Mouse (Mus musculus): ENCODE data around the gene Ankfn1. TPM values are rescaled to one million over a fixed set of nuclear protein-coding genes. Genes with fewer than 3 reads are reported as not detected.

Gene Ankfn1
- polyA plus RNA-seq, 1 experiment: not detected

DNA sequence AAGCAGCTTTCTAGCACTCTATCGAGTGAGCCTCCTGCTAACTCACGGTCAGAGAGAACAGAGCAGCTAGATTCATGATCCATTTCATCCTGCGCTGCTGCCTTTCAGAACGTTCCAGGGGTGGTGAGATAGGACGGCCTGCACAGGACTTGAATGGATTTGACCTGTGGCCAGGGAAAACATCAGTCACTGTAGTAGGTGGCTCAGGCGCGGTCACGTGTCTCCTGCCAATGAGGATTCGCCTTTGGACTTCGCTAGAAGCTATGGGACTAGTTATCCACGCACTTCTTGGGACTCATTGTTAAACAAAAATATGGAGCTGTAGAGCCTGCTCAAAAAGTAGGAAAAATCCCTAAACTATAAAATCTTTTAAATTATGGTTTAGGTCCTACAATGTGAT, 226.0 kb downstream of the Ankfn1 start:
- TF ChIP-seq POLR2A (IDR thresholded peaks at IDR 0.05; ENCODE audit: low read depth, low read length): no peak
- TF ChIP-seq CTCF (IDR thresholded peaks at IDR 0.05; ENCODE audit: borderline replicate concordance, insufficient read depth, low read length): no peak
- Histone ChIP-seq H3K4me3 (ENCODE audit: insufficient read depth, low read length) (no peak overlapping the region), H3K4me1 (ENCODE audit: control insufficient read depth, insufficient read depth, low read length) (no peaks in the 10 kb centered on the region), H3K27ac (ENCODE audit: insufficient read depth, low read length) (no peak overlapping the region)

GRCm38 (mm10) chr11:89550921-89551320, 226.5 kb downstream of the Ankfn1 start:
- Histone ChIP-seq H3K4me3 (ENCODE audit: insufficient read depth, low read length) (no peak overlapping the region), H3K4me1 (ENCODE audit: control insufficient read depth, insufficient read depth, low read length) (no peaks in the 10 kb centered on the region), H3K27ac (ENCODE audit: insufficient read depth, low read length) (no peak overlapping the region)
- TF ChIP-seq CTCF (IDR thresholded peaks at IDR 0.05; ENCODE audit: borderline replicate concordance, insufficient read depth, low read length) (no peak), POLR2A (IDR thresholded peaks at IDR 0.05; ENCODE audit: low read depth, low read length) (no peak)

DNA sequence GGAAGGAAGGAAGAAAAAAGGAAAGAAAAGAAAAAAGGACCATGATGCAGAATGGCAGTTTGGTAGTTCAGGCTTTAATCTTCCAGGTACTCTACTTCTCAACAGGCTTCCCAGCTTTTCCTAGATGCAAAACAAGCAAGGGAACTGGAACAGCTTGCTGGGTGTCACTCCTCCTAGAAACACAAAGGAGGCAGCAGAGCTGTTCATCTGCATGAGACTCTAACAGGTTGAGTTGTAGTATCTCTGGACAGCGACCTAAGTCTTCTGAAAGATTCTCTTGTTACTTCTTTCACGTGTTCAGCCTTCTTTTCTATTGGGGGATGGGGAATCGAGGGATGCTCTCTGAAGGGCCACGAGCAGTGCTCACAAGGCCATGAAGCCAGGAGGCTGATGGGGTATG, 228.7 kb downstream of the Ankfn1 start:
- no peak for TF ChIP-seq CTCF (IDR thresholded peaks at IDR 0.05; ENCODE audit: borderline replicate concordance, insufficient read depth, low read length)
- TF ChIP-seq POLR2A (IDR thresholded peaks at IDR 0.05; ENCODE audit: low read depth, low read length): no peak
- no peak overlapping the region for H3K27ac ChIP-seq (ENCODE audit: insufficient read depth, low read length)

GRCm38 (mm10) chr11:89546164-89546563, 231.3 kb downstream of the Ankfn1 start:
- TF ChIP-seq CTCF (IDR thresholded peaks at IDR 0.05; ENCODE audit: borderline replicate concordance, insufficient read depth, low read length): 0 out of 2 replicates have a peak, but pooled peaks have one; percentile 10
- no peak for TF ChIP-seq POLR2A (IDR thresholded peaks at IDR 0.05; ENCODE audit: low read depth, low read length)
- H3K4me1 ChIP-seq (ENCODE audit: control insufficient read depth, insufficient read depth, low read length): no peaks in the 10 kb centered on the region
- H3K4me3 ChIP-seq (ENCODE audit: insufficient read depth, low read length): no peak overlapping the region
- H3K27ac ChIP-seq (ENCODE audit: insufficient read depth, low read length): no peak overlapping the region

More for the DNA sequence above, 228.7 kb downstream of the Ankfn1 start:
- no peaks in the 10 kb centered on the region for H3K4me1 ChIP-seq (ENCODE audit: control insufficient read depth, insufficient read depth, low read length)
- no peak overlapping the region for H3K4me3 ChIP-seq (ENCODE audit: insufficient read depth, low read length)

DNA sequence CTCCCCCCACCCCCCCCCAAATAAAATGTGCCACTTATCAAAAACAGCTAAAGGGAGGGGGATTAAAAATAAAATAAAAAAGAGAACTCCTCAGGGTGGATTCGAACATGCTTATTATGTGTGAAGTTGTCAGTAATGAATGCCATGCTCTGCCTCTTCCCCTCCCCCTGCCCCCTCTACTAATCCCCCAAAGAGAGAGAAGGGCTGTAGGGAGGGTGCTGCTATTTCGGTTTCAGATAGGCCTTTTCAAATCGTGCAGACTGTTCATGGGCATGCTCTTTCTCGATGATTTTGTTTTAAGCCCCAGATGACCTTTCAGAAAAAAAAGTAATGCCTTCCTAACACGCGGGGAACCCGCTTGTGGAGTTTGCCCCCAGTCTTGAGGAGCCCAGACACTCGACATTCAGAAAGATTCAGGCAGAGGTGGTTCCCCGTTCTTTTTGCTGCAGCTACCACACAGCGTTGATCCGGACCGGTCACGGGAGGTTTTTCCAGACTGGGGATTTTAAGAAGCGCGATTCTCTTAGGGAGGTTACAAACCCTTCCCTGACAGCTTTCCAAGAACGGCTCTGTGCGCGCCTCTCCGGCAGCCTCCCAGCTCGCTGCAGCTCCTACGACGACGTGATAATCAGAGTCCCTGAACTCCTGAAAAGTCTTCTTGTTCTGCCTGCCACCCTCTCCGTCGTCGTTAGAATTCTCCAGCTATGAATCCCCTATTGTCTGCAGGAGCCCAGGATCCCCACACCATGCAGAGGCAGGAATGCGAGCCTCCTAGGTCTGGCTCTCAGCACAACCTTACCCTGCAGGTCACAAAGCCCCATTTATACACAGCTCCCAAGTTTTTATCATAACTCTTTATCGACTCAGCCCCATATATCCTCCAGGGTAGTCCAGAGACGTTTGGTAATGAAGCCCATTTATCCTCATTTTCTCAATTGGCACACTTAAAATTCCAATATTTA, 232.3 kb downstream of the Ankfn1 start:
- H3K4me1 ChIP-seq (ENCODE audit: control insufficient read depth, insufficient read depth, low read length): no peaks in the 10 kb centered on the region
- TF ChIP-seq CTCF (IDR thresholded peaks at IDR 0.05; ENCODE audit: borderline replicate concordance, insufficient read depth, low read length) (no peak), POLR2A (IDR thresholded peaks at IDR 0.05; ENCODE audit: low read depth, low read length) (no peak)
- no peak overlapping the region for H3K27ac ChIP-seq (ENCODE audit: insufficient read depth, low read length)
- H3K4me3 ChIP-seq (ENCODE audit: insufficient read depth, low read length): no peak overlapping the region

DNA sequence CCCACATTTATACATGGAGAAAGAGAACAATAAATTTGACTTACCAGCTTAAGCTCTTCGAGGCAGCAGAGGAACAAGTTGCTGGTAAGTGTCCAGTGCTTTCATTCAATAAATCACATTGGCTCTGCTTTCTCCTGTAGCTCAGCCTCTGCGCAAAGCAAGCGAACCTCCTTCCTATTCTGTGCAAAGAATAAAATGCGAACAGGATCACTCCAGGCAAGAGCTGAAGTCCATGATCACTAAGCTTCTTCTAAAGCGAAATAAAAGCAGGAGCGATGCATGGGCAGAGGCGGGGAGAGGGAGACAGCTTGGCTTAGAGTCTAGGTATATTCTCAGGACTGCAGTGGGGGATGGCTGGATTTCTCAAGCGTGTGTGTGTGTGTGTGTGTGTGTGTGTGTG, 239.1 kb downstream of the Ankfn1 start:
- Histone ChIP-seq H3K4me1 (ENCODE audit: control insufficient read depth, insufficient read depth, low read length) (no peaks in the 10 kb centered on the region), H3K4me3 (ENCODE audit: insufficient read depth, low read length) (no peak overlapping the region), H3K27ac (ENCODE audit: insufficient read depth, low read length) (no peak overlapping the region)
- no peak for TF ChIP-seq CTCF (IDR thresholded peaks at IDR 0.05; ENCODE audit: borderline replicate concordance, insufficient read depth, low read length)
- no peak for TF ChIP-seq POLR2A (IDR thresholded peaks at IDR 0.05; ENCODE audit: low read depth, low read length)

DNA sequence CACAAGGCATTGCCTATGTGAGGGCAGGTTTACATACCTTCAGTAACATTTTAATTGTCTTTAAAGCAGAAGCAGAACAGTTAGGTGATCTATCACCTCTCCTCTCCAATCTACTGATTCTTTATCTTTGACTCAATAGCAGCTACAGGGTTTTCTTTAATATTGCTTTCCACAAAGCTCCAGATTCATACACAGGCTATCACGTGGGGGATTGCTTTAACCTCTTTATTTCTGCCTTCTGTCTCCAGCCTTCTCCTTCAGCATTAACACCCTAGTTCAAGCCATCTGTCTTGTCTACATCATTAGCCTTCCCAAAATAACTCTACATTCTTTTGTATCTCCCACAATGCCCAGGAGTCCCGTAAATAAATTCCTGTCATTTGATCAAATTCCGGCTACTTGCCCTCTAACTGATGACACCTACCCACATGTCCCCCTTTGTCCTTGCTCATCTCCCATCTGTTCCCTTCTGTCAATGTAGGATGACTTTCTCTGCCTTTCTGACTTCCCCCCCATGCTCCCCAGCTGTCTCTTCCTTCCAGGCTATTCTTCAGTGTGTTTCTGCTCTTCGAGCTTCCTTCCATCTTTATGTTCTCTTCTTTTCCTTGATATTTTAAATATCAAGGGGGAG, 249.5 kb downstream of the Ankfn1 start:
- no peak for TF ChIP-seq POLR2A (IDR thresholded peaks at IDR 0.05; ENCODE audit: low read depth, low read length)
- no peak for TF ChIP-seq CTCF (IDR thresholded peaks at IDR 0.05; ENCODE audit: borderline replicate concordance, insufficient read depth, low read length)
- H3K4me3 ChIP-seq (ENCODE audit: insufficient read depth, low read length): no peak overlapping the region

GRCm38 (mm10) chr11:89515501-89515901, 262.0 kb downstream of the Ankfn1 start:
- H3K4me1 ChIP-seq (ENCODE audit: control insufficient read depth, insufficient read depth, low read length): no peaks in the 10 kb centered on the region
- TF ChIP-seq CTCF (IDR thresholded peaks at IDR 0.05; ENCODE audit: borderline replicate concordance, insufficient read depth, low read length): no peak
- TF ChIP-seq POLR2A (IDR thresholded peaks at IDR 0.05; ENCODE audit: low read depth, low read length): no peak
- no peak overlapping the region for H3K4me3 ChIP-seq (ENCODE audit: insufficient read depth, low read length)
- H3K27ac ChIP-seq (ENCODE audit: insufficient read depth, low read length): no peak overlapping the region

More for the DNA sequence above, 249.5 kb downstream of the Ankfn1 start:
- H3K4me1 ChIP-seq (ENCODE audit: control insufficient read depth, insufficient read depth, low read length): no peaks in the 10 kb centered on the region
- H3K27ac ChIP-seq (ENCODE audit: insufficient read depth, low read length): no peak overlapping the region

DNA sequence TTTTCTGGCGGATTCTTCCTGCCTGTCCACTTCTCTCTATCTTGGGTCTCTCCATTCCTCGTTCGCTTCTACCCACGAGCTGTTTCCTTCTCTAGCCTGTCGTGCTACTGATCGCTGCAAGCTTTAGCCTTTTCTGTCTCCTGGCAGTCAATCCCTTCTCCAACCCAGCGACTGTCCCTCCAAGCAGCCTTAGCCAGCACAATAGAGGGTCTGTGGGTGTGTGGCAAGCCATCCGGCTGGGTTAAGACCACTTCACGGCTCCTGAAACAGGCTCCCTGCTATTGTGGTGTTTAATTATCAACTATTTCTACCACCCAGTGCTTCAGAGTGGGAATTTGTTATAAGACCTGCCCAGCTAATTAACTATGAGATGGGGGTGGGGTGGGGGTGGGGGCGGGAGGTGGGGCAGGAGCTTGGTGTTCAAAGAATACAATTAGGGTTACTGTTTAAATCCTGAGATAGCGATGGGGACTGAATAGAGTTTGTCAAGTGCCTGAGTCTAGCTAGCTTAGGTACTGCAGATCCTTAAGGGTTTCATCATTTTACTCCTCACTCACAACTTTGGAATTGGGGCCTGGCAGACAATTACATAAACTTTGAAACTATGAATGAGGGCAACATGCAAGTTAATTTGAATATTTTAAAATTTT, 268.7 kb downstream of the Ankfn1 start:
- Histone ChIP-seq H3K4me1 (ENCODE audit: control insufficient read depth, insufficient read depth, low read length) (no peaks in the 10 kb centered on the region), H3K4me3 (ENCODE audit: insufficient read depth, low read length) (no peak overlapping the region), H3K27ac (ENCODE audit: insufficient read depth, low read length) (no peak overlapping the region)
- no peak for TF ChIP-seq POLR2A (IDR thresholded peaks at IDR 0.05; ENCODE audit: low read depth, low read length)
- TF ChIP-seq CTCF (IDR thresholded peaks at IDR 0.05; ENCODE audit: borderline replicate concordance, insufficient read depth, low read length): no peak
